Mouse (Mus musculus) cortical plate, adult 2 months (tissue): ENCODE data around the gene Tln2.

Experiments
- CTCF ChIP-seq: fragments of 200-500 bp; IDR thresholded peaks from 2 replicates; pipeline ENCODE4 v1.5.1; 2011; ENCODE audit warnings: mild to moderate bottlenecking, control low read depth, low read length; ENCODE audit not compliant: insufficient read depth; ENCODE audit errors: extremely low read depth
- POLR2A ChIP-seq: fragments of 200-500 bp; IDR thresholded peaks from 2 replicates; pipeline ENCODE4 v1.6.1; 2011; ENCODE audit warnings: mild to moderate bottlenecking, low read length, control low read depth; ENCODE audit not compliant: insufficient read depth; ENCODE audit errors: extremely low read depth

- TF ChIP-seq CTCF (no peak), POLR2A (no peak)
Observed at GRCm38 (mm10) chr9:67270061-67270595, 289.4 kb downstream of the Tln2 start.
